Mouse (Mus musculus) myocyte (in vitro differentiated cells): ENCODE data around the gene Gm6993. TPM values are rescaled to one million over a fixed set of nuclear protein-coding genes. Genes with fewer than 3 reads are reported as not detected.

Experiments used
- H3K27me3 ChIP-seq: one replicate; pipeline ENCODE4 v1.6.1; 2011; ENCODE audit not compliant: control insufficient read depth, insufficient read depth, insufficient read length
- H3K36me3 ChIP-seq: one replicate; pipeline ENCODE4 v1.6.1; 2011; ENCODE audit not compliant: control insufficient read depth, insufficient read depth
- H3K4me2 ChIP-seq: one replicate; pipeline ENCODE4 v1.6.1; 2011; ENCODE audit warnings: low read depth, control low read depth
- H3K4me3 ChIP-seq: one replicate; pipeline ENCODE4 v1.5.1; 2011; ENCODE audit warnings: mild to moderate bottlenecking, control low read depth, moderate library complexity
- H3K79me2 ChIP-seq: one replicate; pipeline ENCODE4 v1.6.1; 2011; ENCODE audit not compliant: control insufficient read depth, insufficient read depth
- H3ac ChIP-seq: one replicate; pipeline ENCODE4 v1.6.1; 2011; ENCODE audit not compliant: control insufficient read depth, insufficient read length
- CEBPB ChIP-seq: IDR thresholded peaks from 2 replicates; pipeline ENCODE4 v1.6.1; 2011; ENCODE audit warnings: mild to moderate bottlenecking, moderate library complexity; ENCODE audit not compliant: poor library complexity, insufficient read depth, severe bottlenecking
- E2F4 ChIP-seq: IDR thresholded peaks from one replicate; pipeline ENCODE4 v1.6.1; 2011; ENCODE audit warnings: mild to moderate bottlenecking, control low read depth, moderate library complexity; ENCODE audit not compliant: insufficient read depth
- MAX ChIP-seq: IDR thresholded peaks from one replicate; pipeline ENCODE4 v1.6.1; 2011; ENCODE audit warnings: low read depth, mild to moderate bottlenecking, control low read depth
- MYOD1 ChIP-seq, 3 experiments: IDR thresholded peaks; one replicate each; pipeline ENCODE4 v1.6.1; 2011; ENCODE audit warnings: control low read depth in 2 of 3, low read depth in 2 of 3, mild to moderate bottlenecking in 2 of 3, moderate library complexity in 1 of 3; ENCODE audit not compliant: insufficient read length in 2 of 3, control insufficient read depth in 1 of 3
- MYOG ChIP-seq, 3 experiments: IDR thresholded peaks; one replicate each; pipeline ENCODE4 v1.6.1; 2011; ENCODE audit warnings: control low read depth in 2 of 3, low read depth in 2 of 3, mild to moderate bottlenecking in 2 of 3; ENCODE audit not compliant: insufficient read length in 2 of 3, control insufficient read depth in 1 of 3, insufficient read depth in 1 of 3
- POLR2A ChIP-seq: IDR thresholded peaks from one replicate; pipeline ENCODE4 v1.6.1; 2011; ENCODE audit warnings: low read depth, mild to moderate bottlenecking, control low read depth, moderate library complexity; ENCODE audit not compliant: insufficient read length
- POLR2AphosphoS2 ChIP-seq: IDR thresholded peaks from one replicate; pipeline ENCODE4 v1.6.1; 2011; ENCODE audit warnings: low read depth, control low read depth; ENCODE audit not compliant: insufficient read length
- REST ChIP-seq: IDR thresholded peaks from one replicate; pipeline ENCODE4 v1.6.1; 2011; ENCODE audit warnings: mild to moderate bottlenecking, control low read depth, moderate library complexity; ENCODE audit not compliant: insufficient read depth, insufficient read length
- SRF ChIP-seq: IDR thresholded peaks from one replicate; pipeline ENCODE4 v1.6.1; 2011; ENCODE audit warnings: low read depth; ENCODE audit not compliant: control insufficient read depth, insufficient read length
- TCF12 ChIP-seq: IDR thresholded peaks from one replicate; pipeline ENCODE4 v1.6.1; 2011; ENCODE audit warnings: mild to moderate bottlenecking, control low read depth; ENCODE audit not compliant: poor library complexity, insufficient read depth, severe bottlenecking
- TCF3 ChIP-seq: IDR thresholded peaks from one replicate; pipeline ENCODE4 v1.6.1; 2011; ENCODE audit warnings: low read depth, control low read depth; ENCODE audit not compliant: insufficient read length
- USF1 ChIP-seq: IDR thresholded peaks from one replicate; pipeline ENCODE4 v1.6.1; 2011; ENCODE audit warnings: low read depth, mild to moderate bottlenecking, control low read depth, moderate library complexity
- polyA plus RNA-seq: library from polyadenylated mRNA; unstranded; fragments of >200 nt; fragmentation: generic; extraction: Trizol; gene quantifications from one replicate; pipeline ENCODE4 v1.2.1, GENCODE M21; 2012; ENCODE audit warnings: missing spikeins

The Gm6993 gene
- polyA plus RNA-seq, 1 experiment: not detected

DNA sequence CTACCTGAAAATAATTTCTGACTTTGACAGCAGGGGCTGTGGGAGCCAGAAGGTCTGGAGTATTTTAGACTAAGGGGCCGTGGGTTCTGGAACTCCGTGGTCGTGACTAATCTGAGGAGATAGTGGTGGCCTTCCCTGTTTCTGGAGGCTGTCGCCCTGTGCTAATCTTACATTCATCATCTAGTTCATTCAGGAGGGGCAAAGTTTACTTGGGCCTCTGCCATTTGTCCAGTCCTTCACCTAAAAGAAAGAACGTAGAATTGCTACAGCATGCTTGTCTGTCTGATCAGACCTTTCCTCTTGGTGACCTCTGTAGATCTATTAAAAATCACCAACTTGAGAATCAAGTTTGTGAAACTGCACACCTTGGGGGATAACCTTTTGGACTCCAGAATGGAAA, 41.7 kb downstream of the Gm6993 start:
- Histone ChIP-seq H3K36me3 (peaks cover 30% of the 10 kb centered on the region), H3K79me2 (no peaks in the 10 kb centered on the region), H3K4me3 (no peak overlapping the region), H3K27me3 (no peaks in the 10 kb centered on the region), H3K4me2 (no peak overlapping the region), H3ac (no peak overlapping the region)
- TF ChIP-seq E2F4 (no peak), TCF3 (no peak), POLR2A (no peak), CEBPB (no peak), SRF (no peak), MYOG (IDR thresholded peaks at IDR 0.05; ENCODE audit: control insufficient read depth in 1 of 3, insufficient read depth in 1 of 3, insufficient read length in 2 of 3, low read depth in 2 of 3) (no peak), MAX (no peak), POLR2AphosphoS2 (no peak), MYOD1 (IDR thresholded peaks at IDR 0.05; ENCODE audit: control insufficient read depth in 1 of 3, insufficient read length in 2 of 3, low read depth in 2 of 3) (no peak), USF1 (no peak), TCF12 (no peak), REST (no peak)

DNA sequence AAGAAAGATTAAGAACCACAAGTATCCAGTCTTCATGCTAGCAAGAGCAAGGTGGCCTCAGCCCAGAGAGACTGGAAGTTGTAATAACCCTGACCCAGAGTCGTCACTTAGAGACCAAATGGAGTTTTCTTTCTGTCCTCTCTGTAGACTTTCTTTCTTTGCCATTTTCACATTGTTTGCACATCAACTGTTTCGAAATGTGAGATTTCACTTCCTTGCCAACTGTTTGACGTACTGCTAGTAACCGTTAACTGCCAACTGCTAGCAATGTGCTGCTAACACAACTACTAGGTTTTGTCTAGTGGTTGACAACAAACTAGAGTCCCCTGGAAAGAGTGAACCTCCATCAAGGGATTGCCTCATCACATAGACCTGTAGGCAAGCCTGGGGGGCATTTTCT, 42.6 kb downstream of the Gm6993 start:
- TF ChIP-seq TCF12 (no peak), REST (no peak), POLR2A (no peak), SRF (no peak), USF1 (no peak), TCF3 (no peak), E2F4 (no peak), CEBPB (no peak), MYOG (IDR thresholded peaks at IDR 0.05; ENCODE audit: control insufficient read depth in 1 of 3, insufficient read depth in 1 of 3, insufficient read length in 2 of 3, low read depth in 2 of 3) (no peak), POLR2AphosphoS2 (no peak), MYOD1 (IDR thresholded peaks at IDR 0.05; ENCODE audit: control insufficient read depth in 1 of 3, insufficient read length in 2 of 3, low read depth in 2 of 3) (no peak), MAX (no peak)
- H3ac ChIP-seq: no peak overlapping the region
- no peak overlapping the region for H3K4me3 ChIP-seq
- peaks cover 36% of the 10 kb centered on the region for H3K36me3 ChIP-seq
- no peak overlapping the region for H3K4me2 ChIP-seq
- no peaks in the 10 kb centered on the region for H3K79me2 ChIP-seq
- no peaks in the 10 kb centered on the region for H3K27me3 ChIP-seq

DNA sequence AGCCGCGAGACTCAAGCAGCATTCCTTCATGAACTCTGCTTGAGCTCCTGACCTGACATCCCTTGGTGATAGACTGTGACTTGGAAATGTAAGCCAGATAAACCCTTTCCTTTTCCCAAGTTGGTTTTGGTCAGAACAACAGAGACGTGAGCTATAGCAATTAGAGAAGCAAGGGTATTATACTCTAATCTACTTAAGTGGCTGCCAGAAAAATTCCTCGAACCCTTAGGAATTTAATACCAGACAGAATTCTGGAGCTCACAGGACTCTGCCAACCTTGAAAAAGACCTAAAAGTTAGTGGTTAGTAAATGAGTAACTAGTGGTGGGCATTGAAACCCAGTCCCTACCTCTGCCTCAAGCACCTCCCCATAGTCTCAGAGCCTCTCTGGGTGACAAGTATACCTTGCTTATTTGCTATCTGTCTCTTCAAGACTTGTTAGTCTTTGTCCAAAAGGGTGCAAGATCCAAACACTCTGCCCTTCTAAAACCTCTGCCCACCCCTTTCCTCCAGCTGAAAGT, 43.1 kb downstream of the Gm6993 start:
- no peak for TF ChIP-seq SRF
- no peak for TF ChIP-seq E2F4
- no peak for TF ChIP-seq USF1
- no peak for TF ChIP-seq REST
- no peak for TF ChIP-seq MYOD1 (IDR thresholded peaks at IDR 0.05; ENCODE audit: control insufficient read depth in 1 of 3, insufficient read length in 2 of 3, low read depth in 2 of 3)
- no peak for TF ChIP-seq CEBPB
- no peak for TF ChIP-seq MYOG (IDR thresholded peaks at IDR 0.05; ENCODE audit: control insufficient read depth in 1 of 3, insufficient read depth in 1 of 3, insufficient read length in 2 of 3, low read depth in 2 of 3)
- Histone ChIP-seq H3K79me2 (no peaks in the 10 kb centered on the region), H3ac (no peak overlapping the region), H3K36me3 (peaks cover 41% of the 10 kb centered on the region), H3K27me3 (no peaks in the 10 kb centered on the region), H3K4me2 (no peak overlapping the region), H3K4me3 (no peak overlapping the region)

DNA sequence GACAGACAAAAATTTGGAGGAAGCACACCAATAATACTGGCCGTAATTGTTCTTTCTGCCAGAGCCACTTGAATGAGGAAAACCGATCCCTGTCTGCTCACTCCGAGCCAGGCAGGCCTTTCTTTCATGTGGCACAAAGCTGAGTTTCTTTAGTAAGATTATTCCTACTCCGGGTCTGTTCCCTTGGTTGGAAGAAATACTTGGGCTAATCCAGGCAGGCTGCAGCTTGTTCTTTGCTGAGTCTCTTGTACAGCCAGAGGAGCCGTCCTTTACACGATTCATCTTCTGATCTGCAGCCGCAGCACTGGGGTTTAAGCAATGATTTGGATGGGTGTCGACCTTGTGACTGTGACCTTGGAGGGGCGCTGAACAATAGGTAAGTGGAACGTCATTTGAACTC, 48.5 kb downstream of the Gm6993 start:
- Histone ChIP-seq H3K79me2 (no peaks in the 10 kb centered on the region), H3K27me3 (no peaks in the 10 kb centered on the region), H3K36me3 (peaks cover 54% of the 10 kb centered on the region), H3K4me3 (no peak overlapping the region), H3K4me2 (no peak overlapping the region), H3ac (no peak overlapping the region)
- TF ChIP-seq E2F4 (no peak), CEBPB (no peak), MYOG (IDR thresholded peaks at IDR 0.05; ENCODE audit: control insufficient read depth in 1 of 3, insufficient read depth in 1 of 3, insufficient read length in 2 of 3, low read depth in 2 of 3) (no peak), MYOD1 (IDR thresholded peaks at IDR 0.05; ENCODE audit: control insufficient read depth in 1 of 3, insufficient read length in 2 of 3, low read depth in 2 of 3) (no peak), USF1 (no peak), REST (no peak), SRF (no peak), MAX (no peak), TCF3 (no peak), POLR2A (no peak), TCF12 (no peak), POLR2AphosphoS2 (no peak)

Other genes starting within 250 kb of the Gm6993 start
- gene Fam110c, start 166.9 kb upstream of the Gm6993 start, polyA plus RNA-seq: 0.54 TPM
- gene Lamb1, start 24.5 kb downstream of the Gm6993 start, polyA plus RNA-seq: 69.4 TPM
- 60.9 TPM for gene Dld, start 110.7 kb downstream of the Gm6993 start, polyA plus RNA-seq
- not detected for gene Slc26a3, start 150.1 kb downstream of the Gm6993 start, polyA plus RNA-seq